Mouse (Mus musculus) C2C12 (cell line): ENCODE measurements around the gene Kank3.

ENCODE experiments used
- CEBPB ChIP-seq: IDR thresholded peaks from one replicate; pipeline ENCODE4 v1.6.1; 2011; ENCODE audit warnings: low read depth, mild to moderate bottlenecking, control low read depth, moderate library complexity
- CTCF ChIP-seq: IDR thresholded peaks from one replicate; pipeline ENCODE4 v1.5.1; 2011; ENCODE audit not compliant: control insufficient read depth, insufficient read depth, insufficient read length
- FOSL1 ChIP-seq: IDR thresholded peaks from one replicate; pipeline ENCODE4 v1.8.0; 2011; ENCODE audit warnings: mild to moderate bottlenecking, low read length; ENCODE audit not compliant: poor library complexity, insufficient read depth, severe bottlenecking
- MAX ChIP-seq: IDR thresholded peaks from one replicate; pipeline ENCODE4 v1.6.1; 2011; ENCODE audit warnings: mild to moderate bottlenecking, control low read depth
- MYOD1 ChIP-seq: IDR thresholded peaks from one replicate; pipeline ENCODE4 v1.6.1; 2011; ENCODE audit warnings: low read depth; ENCODE audit not compliant: control insufficient read depth, insufficient read length
- MYOG ChIP-seq: IDR thresholded peaks from one replicate; pipeline ENCODE4 v1.6.1; 2011; ENCODE audit not compliant: control insufficient read depth, insufficient read length; ENCODE audit errors: extremely low read depth
- USF1 ChIP-seq: IDR thresholded peaks from one replicate; pipeline ENCODE4 v1.6.1; 2011; ENCODE audit warnings: low read depth, mild to moderate bottlenecking, control low read depth, moderate library complexity

DNA sequence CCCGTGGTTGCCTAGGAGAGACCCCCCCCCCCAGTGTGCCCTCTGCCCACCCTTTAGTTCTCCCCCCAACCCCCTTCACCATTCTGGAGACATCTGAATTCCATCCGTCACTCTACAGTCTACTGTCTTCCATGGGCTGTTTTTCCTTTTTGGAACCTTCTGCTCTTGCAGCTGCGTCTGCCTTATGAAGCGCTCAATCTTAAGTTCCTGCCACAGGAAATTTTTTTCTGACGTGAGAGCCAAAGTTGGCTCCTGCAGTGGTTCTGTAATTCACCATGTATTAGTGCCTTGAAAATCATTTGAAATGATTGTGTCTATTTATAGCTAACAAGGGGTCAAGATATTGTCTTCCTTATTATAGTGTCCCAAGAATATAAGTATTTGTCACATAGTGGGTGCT lies 6.3 kb downstream of the Kank3 start:
- TF ChIP-seq MAX (no peak), CTCF (no peak), USF1 (no peak), CEBPB (no peak), MYOG (no peak), MYOD1 (no peak), FOSL1 (no peak)
